Mouse (Mus musculus) brain, embryonic 18.5 days (tissue): ENCODE measurements around the gene Clrn2.
"Not testable (repeated sequence)": the region's sequence is repeated elsewhere in the genome, so short reads cannot be mapped to it uniquely, and the experiment has no call there.

Experiments used
- DNase-seq: peaks from one replicate; pipeline ENCODE4 v3.0.0-alpha.2; 2012; ENCODE audit warnings: low read depth, low spot score

The Clrn2 gene

DNA sequence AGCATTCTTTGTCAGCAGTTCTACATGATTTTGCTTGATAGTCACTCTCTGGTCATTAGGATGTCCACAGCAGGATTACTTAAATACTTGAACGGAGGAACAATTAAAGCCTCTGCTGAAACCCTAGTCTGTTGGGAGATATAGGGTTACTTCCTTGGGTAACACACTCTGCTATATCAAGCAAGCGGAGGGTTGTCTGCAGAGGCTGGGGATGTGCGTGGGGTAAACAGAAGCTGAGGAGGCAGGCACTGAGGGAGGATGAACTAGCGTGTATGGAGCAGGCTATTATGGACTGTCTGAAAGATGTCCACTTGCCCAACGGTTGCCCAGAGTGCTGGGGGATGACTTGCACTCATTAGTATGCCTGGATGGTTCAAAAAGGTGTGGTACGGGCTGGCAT, at the start of gene Clrn2:
Clrn2 (plus strand) TSS at position 301 of the 400 bp plus-strand sequence.
- DNase-seq, result no peak

DNA sequence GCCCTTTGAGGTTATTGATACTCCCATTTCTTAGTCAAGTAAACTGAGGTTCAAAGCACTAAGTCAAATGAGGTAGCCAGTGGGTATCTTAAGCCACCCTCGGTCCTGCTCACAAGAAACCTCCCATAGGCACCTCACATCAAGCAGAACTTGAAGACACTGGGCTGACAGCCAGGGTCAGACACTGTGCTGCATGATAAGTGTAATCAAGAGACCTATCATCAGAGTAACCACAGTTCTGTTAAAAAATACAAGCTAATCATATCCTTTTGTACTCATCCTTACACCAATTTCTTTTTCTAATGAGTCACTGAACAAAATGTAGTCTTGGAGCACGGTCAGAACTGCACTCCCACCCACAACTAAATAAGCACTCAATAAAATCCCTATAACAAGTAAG, 47.4 kb upstream of the Clrn2 start:
- DNase-seq, result no peak

DNA sequence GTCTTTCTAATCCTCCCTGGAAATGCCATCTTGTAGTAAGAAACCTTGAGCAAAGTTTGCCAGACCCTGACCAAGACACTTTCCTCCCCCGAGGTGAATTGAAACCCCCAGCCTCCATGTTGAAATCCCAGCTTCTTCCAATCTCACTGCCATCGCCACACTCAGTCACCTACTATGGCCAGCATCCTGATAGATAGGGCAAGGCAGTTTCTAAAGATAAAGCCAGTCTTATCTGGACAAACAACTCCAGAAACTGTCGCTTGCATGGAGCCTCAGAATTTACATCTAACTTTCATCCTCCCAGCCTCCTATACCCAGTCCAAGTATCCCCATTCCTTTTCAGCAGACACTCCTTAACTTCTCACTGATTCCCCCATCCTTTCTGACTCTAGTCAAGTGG, 37.1 kb upstream of the Clrn2 start:
- DNase-seq, result no peak

DNA sequence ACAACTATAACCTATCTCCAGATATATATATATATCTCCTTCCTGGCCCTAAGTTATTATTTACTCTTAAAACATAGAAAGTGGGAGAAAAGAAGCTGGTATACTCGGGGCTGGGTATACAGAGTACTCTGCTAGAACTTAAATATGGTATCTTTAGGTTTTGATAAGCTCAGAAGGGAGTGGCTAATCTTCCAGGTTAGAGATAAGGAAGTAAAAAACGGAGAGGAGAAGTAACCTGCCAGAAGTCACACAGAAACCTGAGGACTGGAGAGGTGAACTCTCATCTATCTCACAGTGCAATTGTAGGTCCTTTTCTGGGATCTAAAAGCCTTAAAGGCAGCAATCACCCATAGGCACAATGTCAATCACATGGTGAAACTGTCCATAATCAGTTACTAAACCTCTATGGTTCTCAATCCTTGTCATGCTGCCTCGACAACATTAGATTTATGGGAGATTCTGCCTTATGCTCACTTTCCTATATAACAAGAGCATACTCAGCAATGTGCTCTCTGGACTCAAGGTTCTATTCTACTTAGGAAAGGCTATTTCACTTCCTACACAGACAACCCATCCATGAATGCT, 35.6 kb upstream of the Clrn2 start:
- DNase-seq, result no peak

DNA sequence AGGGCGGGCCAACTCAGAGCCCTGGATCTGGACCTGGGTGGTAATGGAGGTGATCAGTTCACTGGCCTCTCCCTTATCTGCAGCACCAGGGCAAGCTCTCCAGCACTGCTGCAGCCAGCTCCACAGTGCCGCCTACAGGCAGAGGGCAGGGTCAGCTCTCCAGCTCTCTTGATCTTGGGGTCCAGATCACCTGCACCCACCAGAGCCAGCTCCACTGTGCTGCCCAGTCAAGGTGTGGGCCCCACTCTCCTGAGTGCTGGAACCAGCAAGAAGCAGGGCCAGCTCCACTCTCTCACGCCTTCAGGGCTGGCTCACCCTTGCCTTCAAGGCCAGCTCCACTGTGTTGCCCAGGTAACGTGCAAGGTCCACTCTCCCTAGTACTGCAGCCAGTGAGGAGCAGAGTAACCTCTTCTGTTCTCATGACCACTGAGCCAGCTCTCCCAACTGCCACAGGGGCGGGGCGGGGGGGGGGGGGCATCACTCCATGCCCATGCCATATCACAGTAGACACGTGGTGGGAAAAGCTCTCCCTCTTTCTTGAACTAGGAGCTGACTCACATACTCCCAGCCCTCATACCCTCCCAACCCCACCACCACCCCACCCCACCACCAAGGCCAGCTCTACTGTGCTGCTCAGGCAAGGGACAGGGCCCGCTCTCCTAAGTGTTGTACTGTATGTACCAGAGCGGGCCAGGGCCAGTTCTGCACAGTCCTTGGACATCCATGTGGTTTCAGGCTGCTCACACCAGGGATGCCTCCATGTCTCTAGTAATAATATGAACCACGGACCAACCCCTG, 33.5 kb upstream of the Clrn2 start:
- DNase-seq, result no peak

DNA sequence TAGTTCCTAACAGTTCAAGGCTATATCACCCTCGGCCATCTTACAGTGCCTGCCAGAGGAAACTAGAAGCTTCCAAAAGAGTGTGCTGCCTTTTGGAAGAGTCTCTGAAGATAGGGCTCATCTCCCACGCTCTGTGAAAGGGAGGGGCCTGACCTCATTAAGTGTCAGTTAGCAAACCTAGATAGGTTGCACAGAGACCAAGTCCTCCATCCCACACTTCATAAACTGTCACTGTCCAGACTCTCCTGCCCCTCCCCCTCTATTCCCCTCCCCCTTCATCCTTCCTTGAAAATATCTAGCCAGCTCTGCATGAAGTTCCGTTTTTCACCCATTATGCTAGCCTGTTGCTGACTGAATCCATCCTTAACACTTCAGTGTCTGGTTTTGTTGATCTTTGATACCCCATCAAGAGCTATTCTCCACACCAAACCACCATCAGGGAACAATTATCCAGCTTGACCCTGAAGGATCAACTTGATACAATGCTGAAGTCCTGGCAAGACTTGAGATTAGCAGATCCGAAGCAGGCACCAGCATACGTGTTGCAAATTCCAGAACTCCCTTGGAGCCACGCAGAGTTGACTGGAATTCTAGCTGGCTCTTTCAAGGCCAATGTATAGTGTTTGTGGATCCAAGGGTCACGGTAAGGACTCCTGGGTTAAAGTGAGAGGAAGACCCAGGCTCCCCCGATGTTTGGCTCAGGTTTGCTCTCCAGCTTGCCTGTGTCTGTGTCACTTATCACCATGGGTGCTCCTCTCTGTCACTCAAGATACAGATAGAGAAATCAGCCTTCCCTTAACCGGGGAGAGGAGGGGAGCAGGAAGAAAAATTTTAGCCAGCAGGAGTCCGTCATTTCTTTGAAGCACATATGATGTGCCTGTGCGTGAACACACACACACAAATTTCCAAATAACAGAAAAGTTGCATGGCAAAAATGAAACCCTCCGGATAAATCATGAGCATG, 31.4 kb upstream of the Clrn2 start:
- no peak for DNase-seq

DNA sequence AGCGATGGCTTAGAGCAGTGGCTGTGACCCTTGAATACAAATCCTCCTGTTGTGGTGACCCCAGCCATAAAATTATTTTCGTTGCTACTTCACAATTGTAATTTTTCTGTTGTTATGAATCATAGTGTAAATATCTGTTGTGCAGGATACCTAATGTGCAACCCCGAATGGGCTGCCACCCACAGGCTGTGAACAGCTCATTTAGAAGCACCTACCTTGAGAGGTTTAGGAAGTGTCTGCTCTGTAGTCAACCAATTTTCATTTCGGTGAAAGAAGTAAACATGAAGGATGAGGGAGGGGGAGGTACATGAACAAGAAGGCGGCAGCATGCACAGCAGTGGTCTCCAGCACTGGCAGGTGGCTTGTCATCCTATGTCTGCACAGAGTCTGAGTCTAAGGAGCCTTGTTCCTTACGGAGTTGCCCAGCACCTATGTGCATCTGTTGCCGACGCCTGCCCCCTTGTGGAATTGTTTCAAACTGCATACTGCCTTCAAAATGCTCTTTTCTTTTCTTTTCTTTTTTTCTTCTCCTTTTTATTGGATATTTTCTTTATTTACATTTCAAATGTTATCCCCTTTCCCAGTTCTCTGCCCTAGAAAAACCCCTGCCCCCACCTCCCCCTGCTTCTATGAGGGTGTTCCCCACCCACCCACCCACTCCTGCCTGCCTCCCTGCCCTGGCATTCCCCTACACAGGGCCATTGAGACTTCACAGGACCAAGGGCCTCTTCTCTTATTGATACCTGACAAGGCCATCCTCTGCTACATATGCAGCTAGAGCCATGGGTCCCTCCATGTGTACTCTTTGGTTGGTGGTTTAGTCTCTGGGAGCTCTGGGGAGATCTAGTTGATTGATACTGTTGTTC, 29.3 kb upstream of the Clrn2 start:
- DNase-seq, result peak; percentile 39

DNA sequence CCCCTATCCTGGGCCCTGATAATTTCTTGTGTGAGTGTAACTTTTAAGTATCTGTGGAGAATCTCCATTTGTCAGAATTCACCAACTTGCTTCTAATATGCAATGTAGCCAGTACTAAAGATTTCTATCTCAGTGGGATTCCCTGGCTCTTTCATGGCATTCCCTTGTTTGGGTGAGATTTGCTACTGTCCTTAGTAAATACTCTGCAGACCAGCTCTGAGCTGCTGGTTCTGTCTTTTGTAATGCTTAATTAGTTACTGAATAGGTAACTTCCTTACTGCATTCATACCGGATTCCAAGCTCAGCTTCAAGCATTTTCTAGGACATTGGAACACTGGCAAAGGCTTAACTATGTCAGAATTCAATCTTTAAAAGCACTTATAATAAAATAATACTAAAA, 27.8 kb upstream of the Clrn2 start:
- not testable (repeated sequence) for DNase-seq

DNA sequence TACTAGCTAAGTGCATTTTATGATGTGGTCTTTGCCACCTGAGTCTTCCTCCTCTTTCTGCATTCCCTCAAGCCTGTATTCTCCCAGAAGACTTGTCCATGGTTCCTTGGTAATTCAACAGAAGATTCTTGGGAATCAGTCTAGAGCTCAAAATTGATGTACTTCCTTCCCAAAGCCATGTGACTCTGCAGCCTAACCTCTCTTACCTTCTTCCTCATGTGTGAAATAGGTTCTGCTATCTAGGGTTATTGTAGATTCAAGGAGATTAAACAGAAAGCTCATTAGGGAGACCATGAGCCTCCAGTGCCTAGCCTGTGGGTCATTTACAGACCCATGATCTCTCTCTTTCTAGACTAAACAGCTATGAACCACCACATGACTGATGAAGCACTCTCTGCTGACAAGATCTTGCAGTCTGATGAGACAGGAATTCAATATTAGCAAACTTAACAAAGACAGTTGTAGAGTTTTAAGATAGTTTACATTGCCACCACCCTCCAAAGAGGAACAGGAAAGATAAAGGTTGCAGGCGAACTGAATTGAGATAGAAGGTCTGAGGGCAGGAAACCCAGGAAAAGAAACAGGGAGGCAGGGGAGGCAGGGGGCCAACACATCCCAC, 27.0 kb upstream of the Clrn2 start:
- no peak for DNase-seq

DNA sequence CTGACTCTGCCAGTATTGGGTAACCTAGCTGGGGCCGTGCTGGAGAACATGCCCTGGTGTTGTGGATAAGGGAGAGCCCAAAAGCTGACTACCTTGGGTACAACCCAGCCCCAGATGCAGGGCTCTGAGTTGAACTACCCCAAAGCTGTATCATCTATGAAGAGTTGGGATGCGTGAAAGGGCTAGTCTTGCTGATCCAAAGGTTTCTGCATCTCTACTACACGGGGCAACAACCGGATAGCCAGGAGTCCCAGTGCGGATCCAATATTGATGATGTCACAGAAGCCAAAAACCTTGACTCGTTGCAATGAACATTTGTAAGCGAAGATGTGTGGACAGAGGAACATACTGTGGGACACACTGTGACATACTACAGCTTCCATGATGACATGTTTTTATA, 25.7 kb upstream of the Clrn2 start:
- no peak for DNase-seq

DNA sequence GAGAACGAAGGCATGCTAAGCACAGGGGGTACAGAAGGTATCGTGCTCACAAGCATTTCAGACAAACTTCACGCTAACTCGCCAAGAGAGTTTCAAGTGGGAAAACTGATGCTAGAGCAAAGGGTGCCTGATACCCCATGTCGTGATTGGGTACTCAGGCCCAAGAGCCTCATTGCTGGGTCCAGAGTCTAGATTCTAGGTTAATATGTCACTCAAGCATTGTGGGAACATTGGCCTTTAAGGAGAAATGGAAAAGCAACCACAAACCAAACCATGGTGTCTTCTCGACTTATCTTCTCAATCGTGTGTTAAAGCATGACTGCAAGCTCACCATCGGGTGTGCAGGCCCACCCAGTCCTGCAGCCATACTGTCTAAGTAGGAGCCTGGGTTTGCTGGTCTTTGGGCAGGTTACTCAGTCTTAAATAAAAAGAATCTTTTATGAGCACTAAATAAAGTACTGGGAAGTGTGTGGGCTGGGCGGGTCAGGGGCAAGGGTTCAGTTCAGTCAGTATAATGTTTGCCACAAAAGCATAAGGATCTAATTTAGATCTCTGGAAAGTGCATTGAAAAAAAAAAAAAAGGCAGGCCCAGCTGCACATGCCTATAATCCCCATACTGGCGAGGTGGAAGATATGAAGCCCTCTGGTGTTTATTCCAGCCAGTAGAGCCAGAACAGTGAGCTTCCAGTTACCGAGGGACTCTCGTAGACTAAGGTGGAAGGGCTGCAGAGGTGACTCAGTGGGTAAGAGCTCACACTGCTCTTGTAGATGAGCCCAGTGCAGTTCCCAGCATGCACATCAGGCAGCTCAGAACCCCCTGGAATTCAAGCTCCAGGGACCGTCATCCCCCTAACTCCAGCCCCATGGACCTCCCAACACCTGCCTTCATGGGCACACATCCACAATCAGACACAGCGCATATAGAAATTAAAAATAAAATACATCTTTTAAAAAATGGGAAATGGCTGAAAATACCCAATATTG, 17.3 kb upstream of the Clrn2 start:
- DNase-seq, result no peak

DNA sequence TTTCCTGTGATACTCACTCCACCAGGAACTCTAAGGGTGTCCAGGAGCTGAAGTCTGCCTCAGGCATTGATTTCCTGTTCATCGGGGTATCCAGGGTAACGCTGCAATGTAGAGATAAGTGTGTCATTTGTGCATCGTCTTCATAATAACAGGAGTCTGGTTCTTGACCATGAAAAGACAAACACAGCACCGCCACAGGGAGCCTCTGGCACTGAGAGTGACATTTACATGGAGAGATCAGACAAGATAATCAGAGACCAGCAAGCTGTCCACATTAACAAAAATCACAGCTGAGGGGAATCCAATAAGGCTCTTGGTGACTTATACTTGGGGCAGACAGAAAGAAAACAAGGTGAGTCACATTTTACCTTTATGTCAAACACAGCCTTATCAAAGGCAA, 15.7 kb upstream of the Clrn2 start:
- no peak for DNase-seq

DNA sequence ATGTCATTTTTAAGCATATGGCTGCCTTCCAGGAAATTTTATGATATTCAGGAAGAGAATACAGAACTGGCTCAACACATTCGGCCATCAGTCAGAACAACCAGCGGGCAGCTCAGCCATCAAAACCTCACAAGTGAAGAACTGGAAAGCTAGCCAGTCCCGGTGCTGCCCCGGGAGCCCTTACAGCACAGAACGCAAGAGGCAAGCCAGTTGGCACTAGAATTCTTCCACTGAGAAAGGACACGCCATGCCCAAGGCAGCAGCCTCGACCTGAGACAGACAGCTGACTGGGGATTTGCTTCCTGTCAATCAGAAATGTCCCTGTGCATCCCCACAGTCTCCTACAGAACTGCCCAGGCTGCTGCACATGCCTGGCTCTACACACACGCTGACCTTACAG, 15.2 kb upstream of the Clrn2 start:
- no peak for DNase-seq

DNA sequence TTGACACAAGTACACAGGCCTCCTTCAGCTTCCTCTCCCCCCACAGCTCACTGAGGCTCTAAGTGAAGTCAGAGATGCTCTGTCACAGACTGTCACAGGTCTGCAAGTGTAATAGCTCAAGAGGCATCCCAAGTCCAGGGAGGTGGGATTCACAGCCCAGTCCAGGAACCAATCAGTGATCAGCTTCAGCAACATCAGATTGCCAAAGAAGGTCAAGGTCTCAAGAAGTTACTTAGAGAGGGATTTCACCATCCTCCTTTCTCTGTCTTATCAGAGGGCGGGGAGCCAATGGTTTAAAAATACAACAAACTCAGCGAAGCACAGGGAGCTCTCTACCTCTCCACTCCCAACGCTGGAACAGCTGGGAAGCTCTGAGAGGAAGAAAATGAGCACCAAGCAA, 12.4 kb upstream of the Clrn2 start:
- DNase-seq, result no peak

DNA sequence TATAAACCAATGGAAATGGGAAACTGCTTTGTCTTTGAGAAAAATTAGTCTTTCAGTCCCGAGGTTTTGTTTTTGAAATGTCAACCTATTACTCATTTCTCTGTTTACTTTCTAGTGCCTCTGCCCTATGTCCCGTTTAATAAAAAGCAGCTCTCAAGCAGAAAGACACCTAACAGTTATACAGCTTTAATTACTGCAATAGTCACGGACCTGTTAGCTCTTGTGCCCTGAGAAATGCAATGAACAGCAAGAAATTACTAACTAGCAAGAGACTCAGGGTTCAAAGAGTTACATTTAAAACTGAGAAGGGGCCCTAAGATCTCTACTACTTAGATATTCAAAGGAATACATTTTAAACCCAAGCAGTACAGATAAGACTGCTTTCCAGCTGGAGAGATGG, 11.8 kb upstream of the Clrn2 start:
- DNase-seq, result no peak

DNA sequence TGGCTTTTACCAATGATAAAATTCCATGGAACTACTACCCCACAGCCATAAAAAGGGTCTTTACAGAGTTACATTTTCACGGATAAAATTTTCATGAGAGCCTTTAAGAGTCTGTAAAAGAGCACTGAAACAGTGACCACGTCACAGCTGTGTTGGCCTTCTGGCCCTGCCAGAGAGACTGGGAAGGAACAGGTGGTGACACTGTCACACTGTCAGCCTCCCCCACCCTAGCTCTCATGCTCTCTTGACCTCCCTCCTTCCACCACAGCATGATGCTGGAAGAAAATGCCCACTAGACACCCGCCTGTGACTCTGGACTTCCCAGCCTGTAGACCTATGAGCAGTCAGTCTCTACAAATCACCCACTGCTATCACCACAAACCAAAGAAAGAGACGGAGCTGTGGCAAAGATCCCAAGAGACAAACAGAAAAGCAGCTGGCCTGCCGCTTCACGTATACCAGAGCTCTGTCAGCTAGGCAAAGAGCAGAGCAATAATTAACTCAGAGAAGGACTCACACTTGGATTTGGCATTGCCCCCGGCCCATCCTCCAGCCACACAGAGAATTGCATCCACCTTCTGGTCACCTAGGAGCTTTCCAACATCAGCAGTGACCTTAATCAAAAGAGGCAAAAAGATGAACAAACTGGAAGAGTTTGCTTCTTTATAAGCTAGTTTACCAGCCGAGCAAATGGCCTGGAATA, 9.3 kb upstream of the Clrn2 start:
- no peak for DNase-seq

DNA sequence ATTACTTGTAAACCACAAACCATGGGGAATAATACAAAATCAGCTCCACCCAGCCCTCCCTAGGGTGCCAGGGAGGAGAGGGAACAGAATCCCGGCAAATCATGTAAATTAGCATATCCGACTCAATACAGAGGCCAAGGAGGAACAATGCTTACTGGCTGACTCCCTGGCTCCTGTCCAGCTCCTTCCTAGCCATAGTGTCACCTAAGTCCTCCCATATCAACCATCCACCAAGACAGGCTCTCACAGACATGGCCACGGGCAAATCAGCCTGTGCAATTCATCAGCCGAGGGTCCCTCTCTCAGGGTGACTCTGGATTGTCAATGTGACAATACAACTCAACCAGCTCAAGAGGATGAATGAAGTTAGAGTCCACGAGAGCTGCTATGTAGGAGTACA, 4.9 kb upstream of the Clrn2 start:
- DNase-seq, result no peak

DNA sequence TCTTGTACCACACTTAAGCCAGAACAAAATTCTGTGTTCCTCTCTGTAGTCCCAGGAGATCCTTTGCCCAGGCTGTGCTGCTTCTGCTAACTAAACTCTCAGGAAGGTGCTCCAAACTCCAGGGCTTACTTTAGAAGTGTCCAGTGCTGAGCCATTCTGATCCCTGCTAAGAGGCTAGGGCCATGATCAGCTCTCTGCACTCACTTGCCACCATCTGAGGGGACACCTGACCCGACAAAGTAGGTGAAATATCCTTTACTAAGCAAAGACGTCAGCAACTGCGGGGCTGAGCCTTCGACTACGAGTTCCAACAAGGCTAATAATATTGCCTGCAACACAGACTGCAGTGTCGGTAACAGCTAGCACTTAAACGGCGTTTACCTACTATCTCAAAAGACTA, 4.3 kb upstream of the Clrn2 start:
- no peak for DNase-seq
